Mouse (Mus musculus) kidney, adult 2 months (tissue): ENCODE results near the gene Eml3.

Source experiments
- CTCF ChIP-seq: fragments of 200-500 bp; conservative IDR thresholded peaks from 2 replicates; pipeline ENCODE4 v1.5.1; 2011; ENCODE audit warnings: low read depth, mild to moderate bottlenecking, control low read depth, low read length, moderate library complexity, mixed read lengths; ENCODE audit not compliant: insufficient read depth, insufficient read length
- POLR2A ChIP-seq: fragments of 200-500 bp; IDR thresholded peaks from one replicate; pipeline ENCODE4 v1.6.1; 2011; ENCODE audit warnings: low read depth, low read length, control low read depth

DNA sequence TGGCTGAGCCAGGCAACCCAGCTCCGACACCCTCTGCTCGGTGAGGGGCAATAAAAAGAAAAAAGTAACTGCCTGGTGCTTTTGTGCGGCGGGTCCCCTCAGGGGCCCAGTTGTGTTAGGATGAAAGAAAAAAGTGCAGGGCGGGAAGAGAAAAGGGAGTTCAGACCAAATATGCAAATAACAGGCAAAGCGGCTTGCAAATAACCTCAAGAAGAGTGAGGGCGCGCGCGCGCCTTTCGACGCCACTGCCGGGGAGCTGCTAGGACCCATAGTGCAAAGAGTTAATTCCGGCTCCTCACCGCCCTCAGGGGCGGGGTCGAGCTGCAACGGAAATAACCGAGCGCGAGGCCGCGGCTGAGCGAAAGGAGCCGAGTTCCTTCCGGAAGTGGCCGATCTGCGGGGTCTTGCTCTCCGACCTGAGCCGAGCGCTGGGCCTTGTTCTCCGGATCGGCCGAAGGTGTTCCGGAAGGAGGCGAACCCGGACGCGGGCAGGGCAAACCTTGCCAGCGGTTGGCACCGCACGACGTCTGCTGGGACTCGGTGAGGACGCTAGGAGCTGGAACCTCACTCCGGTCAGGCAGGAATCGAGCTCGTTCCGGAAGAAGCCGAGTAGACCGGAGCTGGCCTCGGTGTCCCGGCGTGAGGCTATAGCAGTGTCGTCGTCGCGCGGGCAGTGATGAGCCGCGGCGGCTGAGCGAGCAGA is 12.3 kb downstream of the Eml3 start, which contains the start of gene Mta2:
- TF ChIP-seq CTCF, result no peak
- peak; percentile 69 for TF ChIP-seq POLR2A
